Mouse (Mus musculus) lung, embryonic 14.5 days (tissue): Measurements from ENCODE around the gene Zc3h4. TPM values are rescaled to one million over a fixed set of nuclear protein-coding genes. Genes with fewer than 3 reads are reported as not detected.

Source experiments
- ATAC-seq: fragments of 200-750 bp; cut with Nextera tagmentation; 2 replicates; pipeline ENCODE4 v1.8.0; 2017; ENCODE audit warnings: mild to moderate bottlenecking, moderate TSS enrichment, moderate library complexity; ENCODE audit not compliant: insufficient read depth
- DNase-seq: peaks from one replicate; pipeline ENCODE4 v3.0.0-alpha.2; 2015
- H3K27ac ChIP-seq: fragments of 300-500 bp; sonication (generic); 2 replicates; pipeline ENCODE4 v1.5.1; 2014; ENCODE audit warnings: low read depth, mild to moderate bottlenecking, moderate library complexity
- H3K27me3 ChIP-seq: fragments of 300-500 bp; sonication (generic); 2 replicates; pipeline ENCODE4 v1.6.1; 2014; ENCODE audit warnings: low read length, control low read depth; ENCODE audit not compliant: insufficient read depth
- H3K36me3 ChIP-seq: fragments of 300-500 bp; sonication (generic); 2 replicates; pipeline ENCODE4 v1.6.1; 2014; ENCODE audit warnings: control low read depth; ENCODE audit not compliant: insufficient read depth
- H3K4me1 ChIP-seq: fragments of 300-500 bp; sonication (generic); 2 replicates; pipeline ENCODE4 v1.6.1; 2014; ENCODE audit warnings: antibody characterized with exemption, control low read depth; ENCODE audit not compliant: insufficient read depth
- H3K4me2 ChIP-seq: fragments of 300-500 bp; sonication (generic); 2 replicates; pipeline ENCODE4 v1.6.1; 2014; ENCODE audit warnings: mild to moderate bottlenecking
- H3K4me3 ChIP-seq: fragments of 300-500 bp; sonication (generic); 2 replicates; pipeline ENCODE4 v1.5.1; 2014; ENCODE audit warnings: low read depth, low read length
- H3K9ac ChIP-seq: fragments of 300-500 bp; sonication (generic); 2 replicates; pipeline ENCODE4 v1.6.1; 2014
- H3K9me3 ChIP-seq: fragments of 300-500 bp; sonication (generic); 2 replicates; pipeline ENCODE4 v1.6.1; 2016; ENCODE audit warnings: low read depth, low read length, control low read depth
- CTCF ChIP-seq: IDR thresholded peaks from 2 replicates; pipeline ENCODE4 v1.5.1; 2016; ENCODE audit warnings: antibody characterized with exemption, low read depth
- WGBS: fragments of 180-500 bp; shearing (Covaris S2); extraction: QIAGEN DNeasy Blood & Tissue Kit; methylation state at CpG from one replicate; pipeline ENCODE4 v1.1.7; 2014; 5-methylcytosine and 5-hydroxymethylcytosine counted together
- polyA plus RNA-seq: library from polyadenylated mRNA; unstranded; fragments of >200 nt; fragmentation: Nextera tagmentation; extraction: Ambion mirVana; gene quantifications from 2 replicates; pipeline ENCODE4 v1.2.1, GENCODE M21; 2014

Gene Zc3h4
- polyA plus RNA-seq, 1 experiment from 2014 or later = 19.0 TPM

- H3K4me3 ChIP-seq = no peak overlapping the region
- ATAC-seq (no peak), DNase-seq (no peak)
- no peak overlapping the region for H3K9ac ChIP-seq
- H3K36me3 ChIP-seq = peaks cover 8% of the 10 kb centered on the region
- no peaks in the 10 kb centered on the region for H3K9me3 ChIP-seq
- TF ChIP-seq CTCF = peak; percentile 22; the same call in 1 of the 2 replicates
- no peaks in the 10 kb centered on the region for H3K4me1 ChIP-seq
- H3K27ac ChIP-seq = no peak overlapping the region
- no peak overlapping the region for H3K4me2 ChIP-seq
- no peaks in the 10 kb centered on the region for H3K27me3 ChIP-seq
These were observed 40.5 kb downstream of the Zc3h4 start for GRCm38 (mm10) chr7:16441241-16441640.

- WGBS = 72% methylated on average over 6 of the region's 6 CpGs
- no peak for TF ChIP-seq CTCF
These were observed 50.9 kb downstream of the Zc3h4 start for GRCm38 (mm10) chr7:16451656-16452055.

GRCm38 (mm10) chr7:16452587-16453073 lies 51.9 kb downstream of the Zc3h4 start, which contains the start of gene Tmem160:
TSS of gene Tmem160 (plus strand) at chr7:16452779.
- 0 out of 2 replicates have a peak, but pooled peaks cover 4% of the 10 kb centered on the region for H3K4me1 ChIP-seq
- 1% methylated on average over 30 of the region's 30 CpGs for WGBS
- peak; percentile 99 for ATAC-seq
- no peaks in the 10 kb centered on the region for H3K9me3 ChIP-seq
- peak within 1 kb of the TSS; percentile 63; the same call in 1 of the 2 replicates for H3K27ac ChIP-seq
- peak within 1 kb of the TSS; percentile 77 for H3K4me3 ChIP-seq
- H3K27me3 ChIP-seq = no peaks in the 10 kb centered on the region
- DNase-seq = peak; percentile 91
- TF ChIP-seq CTCF = no peak
- H3K4me2 ChIP-seq = peak within 1 kb of the TSS; percentile 96
- H3K9ac ChIP-seq = peak within 1 kb of the TSS; percentile 68
- H3K36me3 ChIP-seq = peaks cover 3% of the 10 kb centered on the region; the same call in 1 of the 2 replicates

More at GRCm38 (mm10) chr7:16451656-16452055, 50.9 kb downstream of the Zc3h4 start:
- H3K9me3 ChIP-seq = no peaks in the 10 kb centered on the region
- H3K36me3 ChIP-seq = peaks cover 3% of the 10 kb centered on the region; the same call in 1 of the 2 replicates
- 0 out of 2 replicates have a peak, but pooled peaks cover 4% of the 10 kb centered on the region for H3K4me1 ChIP-seq
- no peaks in the 10 kb centered on the region for H3K27me3 ChIP-seq
- no peak overlapping the region for H3K9ac ChIP-seq
- DNase-seq = no peak
- H3K4me2 ChIP-seq = no peak overlapping the region
- no peak overlapping the region for H3K27ac ChIP-seq
- ATAC-seq = no peak
- H3K4me3 ChIP-seq = no peak overlapping the region

- no peak for TF ChIP-seq CTCF
- Histone ChIP-seq H3K4me1 (0 out of 2 replicates have a peak, but pooled peaks cover 4% of the 10 kb centered on the region), H3K27ac (peak overlapping the region; percentile 63; the same call in 1 of the 2 replicates), H3K27me3 (no peaks in the 10 kb centered on the region), H3K36me3 (peaks cover 3% of the 10 kb centered on the region; the same call in 1 of the 2 replicates), H3K4me3 (peak overlapping the region; percentile 77), H3K9me3 (no peaks in the 10 kb centered on the region), H3K9ac (peak overlapping the region; percentile 68), H3K4me2 (peak overlapping the region; percentile 96)
- ATAC-seq (peak; percentile 60), DNase-seq (peak; percentile 72)
- WGBS = 0% methylated on average over 23 of the region's 23 CpGs
These were observed 52.5 kb downstream of the Zc3h4 start for GRCm38 (mm10) chr7:16453118-16453711.

- H3K27ac ChIP-seq = no peak overlapping the region
- DNase-seq = no peak
- H3K4me3 ChIP-seq = no peak overlapping the region
- H3K9ac ChIP-seq = no peak overlapping the region
- WGBS = 89% methylated on average over 14 of the region's 14 CpGs
- no peaks in the 10 kb centered on the region for H3K9me3 ChIP-seq
- no peak overlapping the region for H3K4me2 ChIP-seq
- ATAC-seq = no peak
- H3K36me3 ChIP-seq = peaks cover 3% of the 10 kb centered on the region; the same call in 1 of the 2 replicates
- no peak for TF ChIP-seq CTCF
- no peaks in the 10 kb centered on the region for H3K27me3 ChIP-seq
- 0 out of 2 replicates have a peak, but pooled peaks cover 4% of the 10 kb centered on the region for H3K4me1 ChIP-seq
These were observed 54.3 kb downstream of the Zc3h4 start for GRCm38 (mm10) chr7:16455016-16455415.

GRCm38 (mm10) chr7:16456289-16456688 lies 55.6 kb downstream of the Zc3h4 start:
- H3K9me3 ChIP-seq = no peaks in the 10 kb centered on the region
- no peak overlapping the region for H3K4me3 ChIP-seq
- no peak overlapping the region for H3K4me2 ChIP-seq
- H3K36me3 ChIP-seq = peaks cover 3% of the 10 kb centered on the region; the same call in 1 of the 2 replicates
- ATAC-seq (no peak), DNase-seq (no peak)
- H3K27me3 ChIP-seq = no peaks in the 10 kb centered on the region
- no peak overlapping the region for H3K9ac ChIP-seq
- TF ChIP-seq CTCF = no peak
- WGBS = 79% methylated on average over 5 of the region's 5 CpGs
- H3K4me1 ChIP-seq = 0 out of 2 replicates have a peak, but pooled peaks cover 4% of the 10 kb centered on the region
- H3K27ac ChIP-seq = no peak overlapping the region

- Histone ChIP-seq H3K9me3 (no peaks in the 10 kb centered on the region), H3K9ac (no peak overlapping the region), H3K4me2 (no peak overlapping the region), H3K36me3 (no peaks in the 10 kb centered on the region), H3K4me3 (no peak overlapping the region), H3K27ac (no peak overlapping the region), H3K4me1 (no peaks in the 10 kb centered on the region), H3K27me3 (0 out of 2 replicates have a peak, but pooled peaks cover 3% of the 10 kb centered on the region)
- DNase-seq (no peak), ATAC-seq (no peak)
- TF ChIP-seq CTCF = no peak
- 54% methylated on average over 13 of the region's 13 CpGs for WGBS
These were observed 59.9 kb downstream of the Zc3h4 start for GRCm38 (mm10) chr7:16460566-16460965.
